Mouse (Mus musculus): Measurements from ENCODE around the gene Lin7c.

DNA sequence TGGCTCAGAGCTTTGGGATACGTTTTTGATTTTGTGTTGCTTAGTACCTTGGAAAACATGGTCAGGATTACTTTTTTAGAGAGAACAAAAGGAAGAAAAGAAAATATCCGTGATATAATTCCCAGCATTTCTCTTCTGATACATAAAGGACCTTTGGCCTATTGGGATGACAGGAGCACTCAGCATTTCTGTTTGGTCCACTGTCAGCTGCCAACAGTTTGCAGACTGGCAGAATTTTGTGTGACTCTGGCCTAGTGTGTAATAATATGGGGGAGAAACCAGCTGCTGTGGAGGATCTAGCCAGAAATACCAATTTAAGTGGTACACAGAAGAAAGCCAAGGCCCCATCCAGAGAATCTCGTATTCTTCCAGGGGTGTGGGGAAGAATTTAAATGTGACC lies 59.7 kb downstream of the Lin7c start:
- TF ChIP-seq CTCF (IDR thresholded peaks at IDR 0.05; ENCODE audit: insufficient read depth, low read depth, low read length) = no peak
- no peak for TF ChIP-seq POLR2A (IDR thresholded peaks at IDR 0.05; ENCODE audit: insufficient read depth, low read depth, low read length)
